Mouse (Mus musculus) embryonic facial prominence, embryonic 11.5 days (tissue): ENCODE data around the gene Nol3. TPM values are rescaled to one million over a fixed set of nuclear protein-coding genes. Genes with fewer than 3 reads are reported as not detected.

Source experiments
- ATAC-seq: fragments of 200-750 bp; cut with Nextera tagmentation; replicated peaks from 2 replicates; pipeline ENCODE4 v1.8.0; 2017; ENCODE audit warnings: low read depth; ENCODE audit not compliant: insufficient number of reproducible peaks, low FRiP score, low TSS enrichment
- DNase-seq: peaks from one replicate; pipeline ENCODE4 v3.0.0-alpha.2; 2015; ENCODE audit warnings: low spot score
- H3K27ac ChIP-seq: fragments of 300-500 bp; sonication (generic); replicated peaks from 2 replicates; pipeline ENCODE4 v1.5.1; 2014; ENCODE audit warnings: mild to moderate bottlenecking, low read depth, low read length, control low read depth
- H3K27me3 ChIP-seq: fragments of 300-500 bp; sonication (generic); 2 replicates; pipeline ENCODE4 v1.6.1; 2014; ENCODE audit warnings: mild to moderate bottlenecking, low read length, moderate library complexity, mixed read lengths; ENCODE audit not compliant: control insufficient read depth, insufficient read depth
- H3K36me3 ChIP-seq: fragments of 300-500 bp; sonication (generic); replicated peaks from 2 replicates; pipeline ENCODE4 v1.6.1; 2014; ENCODE audit warnings: low read depth, mild to moderate bottlenecking, low read length, moderate library complexity, mixed read lengths; ENCODE audit not compliant: control insufficient read depth, insufficient read depth
- H3K4me1 ChIP-seq: fragments of 300-500 bp; sonication (generic); 2 replicates; pipeline ENCODE4 v1.6.1; 2014; ENCODE audit warnings: low read length, mixed read lengths; ENCODE audit not compliant: control insufficient read depth, insufficient read depth
- H3K4me2 ChIP-seq: fragments of 300-500 bp; sonication (generic); 2 replicates; pipeline ENCODE4 v1.6.1; 2014; ENCODE audit warnings: low read depth, mild to moderate bottlenecking, control low read depth, low read length, moderate library complexity
- H3K4me3 ChIP-seq: fragments of 300-500 bp; sonication (generic); 2 replicates; pipeline ENCODE4 v1.5.1; 2014; ENCODE audit warnings: low read depth, low read length, control low read depth
- H3K9ac ChIP-seq: fragments of 300-500 bp; sonication (generic); replicated peaks from 2 replicates; pipeline ENCODE4 v1.6.1; 2014; ENCODE audit warnings: mild to moderate bottlenecking, control low read depth, low read length
- H3K9me3 ChIP-seq: fragments of 300-500 bp; sonication (generic); replicated peaks from 2 replicates; pipeline ENCODE4 v1.6.1; 2016; ENCODE audit warnings: mild to moderate bottlenecking, low read length, inconsistent platforms, mixed read lengths; ENCODE audit not compliant: control insufficient read depth
- WGBS: fragments of 180-500 bp; shearing (Covaris S2); extraction: QIAGEN DNeasy Blood & Tissue Kit; methylation state at CpG from one replicate; pipeline ENCODE4 v1.1.7; 2014; 5-methylcytosine and 5-hydroxymethylcytosine counted together
- polyA plus RNA-seq: library from polyadenylated mRNA; unstranded; fragments of >200 nt; fragmentation: Nextera tagmentation; extraction: Ambion mirVana; gene quantifications from 2 replicates; pipeline ENCODE4 v1.2.1, GENCODE M21; 2014

Nol3 gene
- polyA plus RNA-seq, 1 experiment from 2014 or later, result 0.84 TPM

DNA sequence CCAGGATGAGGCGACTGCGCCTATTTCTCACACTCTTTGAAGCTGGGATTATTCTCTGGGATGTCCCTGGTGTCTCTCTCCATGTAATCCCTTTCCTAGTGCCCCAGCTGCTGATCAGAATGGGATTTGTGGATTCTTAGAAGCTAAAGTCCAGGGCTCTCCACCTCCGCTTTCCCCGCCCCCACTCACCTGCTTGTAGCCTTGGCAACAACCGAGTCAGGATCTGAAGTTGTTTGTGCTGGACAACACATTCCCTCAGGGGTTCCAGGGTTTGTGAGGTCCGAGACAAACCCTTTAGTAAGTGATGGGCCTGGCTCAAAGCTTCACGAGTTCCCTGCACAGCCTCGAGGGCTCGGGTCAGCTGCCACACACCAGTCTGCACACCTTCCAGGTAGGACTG, 18.8 kb downstream of the Nol3 start:
- H3K4me3 ChIP-seq, result no peak overlapping the region
- H3K27me3 ChIP-seq, result peaks cover 11% of the 10 kb centered on the region
- no peak for DNase-seq
- H3K4me2 ChIP-seq, result no peak overlapping the region
- H3K4me1 ChIP-seq, result peaks cover 9% of the 10 kb centered on the region
- no peaks in the 10 kb centered on the region for H3K36me3 ChIP-seq
- no peak overlapping the region for H3K9ac ChIP-seq
- no peaks in the 10 kb centered on the region for H3K9me3 ChIP-seq
- WGBS, result 56% methylated on average over 9 of the region's 9 CpGs
- no peak overlapping the region for H3K27ac ChIP-seq
- no peak for ATAC-seq

DNA sequence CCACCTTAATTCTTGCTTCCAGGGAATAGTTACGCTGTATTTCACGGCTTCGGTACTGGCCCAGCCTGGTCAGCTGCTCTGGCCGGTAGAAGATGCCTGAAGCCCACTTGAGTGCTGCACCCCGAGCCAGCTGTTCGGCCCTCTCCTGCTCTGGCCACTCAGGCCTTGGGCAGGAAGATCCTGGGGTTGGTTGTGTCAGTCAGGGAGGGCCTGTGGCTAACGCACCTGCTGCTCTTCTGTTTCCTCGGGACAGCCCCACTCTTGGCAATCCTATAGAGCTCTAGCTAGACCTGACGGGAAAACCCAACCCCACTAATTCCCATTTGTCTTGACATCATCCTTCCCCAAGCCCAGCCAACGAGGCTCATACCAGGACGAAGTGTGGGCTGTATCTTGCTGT, 19.3 kb downstream of the Nol3 start:
- H3K27ac ChIP-seq, result no peak overlapping the region
- WGBS, result 68% methylated on average over 11 of the region's 11 CpGs
- peaks cover 6% of the 10 kb centered on the region for H3K27me3 ChIP-seq
- H3K36me3 ChIP-seq, result no peaks in the 10 kb centered on the region; the same call in 1 of the 2 replicates
- peaks cover 5% of the 10 kb centered on the region for H3K4me1 ChIP-seq
- H3K4me2 ChIP-seq, result no peak overlapping the region
- no peak overlapping the region for H3K9ac ChIP-seq
- DNase-seq (no peak), ATAC-seq (no peak)
- H3K9me3 ChIP-seq, result no peaks in the 10 kb centered on the region
- no peak overlapping the region for H3K4me3 ChIP-seq

GRCm38 (mm10) chr8:105295895-105296573, 20.1 kb downstream of the Nol3 start, which contains the start of gene Exoc3l:
Gene Exoc3l, minus strand, starts transcription at chr8:105296101.
- no peaks in the 10 kb centered on the region; the same call in 1 of the 2 replicates for H3K36me3 ChIP-seq
- DNase-seq (no peak), ATAC-seq (no peak)
- no peak within 1 kb of the TSS; the same call in 1 of the 2 replicates for H3K27ac ChIP-seq
- H3K9ac ChIP-seq, result peak within 1 kb of the TSS; percentile 92
- no peak within 1 kb of the TSS for H3K4me3 ChIP-seq
- H3K4me1 ChIP-seq, result peaks cover 5% of the 10 kb centered on the region
- H3K27me3 ChIP-seq, result no peaks in the 10 kb centered on the region
- WGBS, result 63% methylated on average over 11 of the region's 11 CpGs
- H3K4me2 ChIP-seq, result peak within 1 kb of the TSS; percentile 86; the same call in 1 of the 2 replicates
- H3K9me3 ChIP-seq, result no peaks in the 10 kb centered on the region

GRCm38 (mm10) chr8:105297511-105298192, 21.7 kb downstream of the Nol3 start, which contains the start of gene E2f4:
Gene E2f4, plus strand, starts transcription at chr8:105297663.
- Histone ChIP-seq H3K9me3 (no peaks in the 10 kb centered on the region), H3K4me1 (peaks cover 5% of the 10 kb centered on the region), H3K4me2 (peak within 1 kb of the TSS; percentile 86), H3K9ac (peak within 1 kb of the TSS; percentile 92), H3K4me3 (peak within 1 kb of the TSS; percentile 98), H3K36me3 (peaks cover 5% of the 10 kb centered on the region; the same call in 1 of the 2 replicates), H3K27ac (peak within 1 kb of the TSS; percentile 41), H3K27me3 (no peaks in the 10 kb centered on the region)
- WGBS, result under 1% methylated on average over 58 of the region's 58 CpGs
- peak; percentile 98 for DNase-seq
- ATAC-seq, result peak; percentile 75

DNA sequence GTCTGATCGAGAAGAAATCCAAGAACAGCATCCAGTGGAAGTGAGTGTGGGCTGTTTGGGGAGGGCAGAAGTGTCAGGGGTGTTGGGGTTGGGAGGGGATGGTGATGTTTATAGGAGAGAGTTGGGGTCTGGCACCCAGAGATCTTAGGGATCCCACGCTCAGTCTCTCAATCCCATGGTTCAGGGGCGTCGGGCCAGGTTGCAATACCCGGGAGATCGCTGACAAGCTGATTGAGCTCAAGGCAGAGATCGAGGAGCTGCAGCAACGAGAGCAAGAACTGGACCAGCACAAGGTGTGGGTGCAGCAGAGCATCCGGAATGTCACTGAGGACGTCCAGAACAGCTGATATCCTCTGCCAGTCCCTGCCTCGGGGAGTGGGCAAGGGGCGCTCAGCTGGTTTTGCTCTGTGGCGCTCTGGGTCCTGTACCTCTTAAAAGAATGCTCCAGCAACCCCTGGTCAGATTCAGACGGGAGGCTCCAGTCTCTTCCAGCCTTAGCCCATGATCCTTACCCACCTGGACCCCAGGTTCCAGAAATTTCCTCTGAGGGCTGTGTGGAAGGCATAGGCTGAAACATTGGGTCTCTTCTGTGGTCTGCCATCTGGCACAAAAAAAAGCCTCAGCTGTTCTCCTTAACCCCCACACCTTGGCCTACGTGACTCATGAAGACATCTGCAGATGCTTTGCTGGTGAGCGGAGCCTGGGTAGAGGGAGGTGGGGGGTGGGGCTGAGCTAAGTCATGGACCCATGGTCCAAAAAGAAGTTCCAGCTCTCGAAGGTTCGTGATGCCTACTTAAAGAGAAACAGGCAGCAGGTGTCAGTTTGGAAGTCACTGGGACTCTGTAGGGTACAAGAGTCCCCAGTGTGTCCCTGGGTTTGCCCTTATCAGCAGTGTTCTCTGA, 22.7 kb downstream of the Nol3 start:
- Histone ChIP-seq H3K4me2 (peak overlapping the region; percentile 86), H3K27ac (no peak overlapping the region), H3K9ac (peak overlapping the region; percentile 92), H3K4me3 (peak overlapping the region; percentile 98), H3K9me3 (no peaks in the 10 kb centered on the region), H3K27me3 (no peaks in the 10 kb centered on the region), H3K36me3 (peaks cover 7% of the 10 kb centered on the region; the same call in 1 of the 2 replicates), H3K4me1 (peaks cover 5% of the 10 kb centered on the region)
- ATAC-seq (no peak), DNase-seq (no peak)
- 61% methylated on average over 18 of the region's 18 CpGs for WGBS

DNA sequence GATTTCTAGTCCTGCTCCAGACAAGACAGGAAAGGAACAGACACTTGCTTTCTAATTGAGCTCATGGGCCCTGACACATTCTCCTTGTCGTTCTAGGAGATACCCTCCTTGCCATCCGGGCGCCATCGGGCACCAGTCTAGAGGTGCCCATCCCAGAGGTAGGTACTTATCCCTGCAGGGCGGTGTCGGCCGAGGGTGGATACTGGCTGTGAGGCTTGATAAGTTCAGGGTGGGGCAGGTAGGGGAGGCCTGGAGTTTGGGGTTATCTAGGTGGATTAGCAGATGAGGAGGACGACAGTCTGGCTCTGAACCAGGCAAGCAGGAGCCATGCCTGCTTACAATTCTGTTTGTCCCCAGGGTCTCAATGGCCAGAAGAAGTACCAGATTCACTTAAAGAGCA, 24.0 kb downstream of the Nol3 start:
- Histone ChIP-seq H3K4me3 (no peak overlapping the region), H3K9ac (no peak overlapping the region), H3K4me2 (no peak overlapping the region), H3K27me3 (no peaks in the 10 kb centered on the region), H3K9me3 (no peaks in the 10 kb centered on the region), H3K36me3 (peaks cover 7% of the 10 kb centered on the region; the same call in 1 of the 2 replicates), H3K4me1 (peaks cover 5% of the 10 kb centered on the region), H3K27ac (no peak overlapping the region)
- 95% methylated on average over 8 of the region's 8 CpGs for whole genome bisulfite sequencing
- ATAC-seq (no peak), DNase-seq (no peak)

DNA sequence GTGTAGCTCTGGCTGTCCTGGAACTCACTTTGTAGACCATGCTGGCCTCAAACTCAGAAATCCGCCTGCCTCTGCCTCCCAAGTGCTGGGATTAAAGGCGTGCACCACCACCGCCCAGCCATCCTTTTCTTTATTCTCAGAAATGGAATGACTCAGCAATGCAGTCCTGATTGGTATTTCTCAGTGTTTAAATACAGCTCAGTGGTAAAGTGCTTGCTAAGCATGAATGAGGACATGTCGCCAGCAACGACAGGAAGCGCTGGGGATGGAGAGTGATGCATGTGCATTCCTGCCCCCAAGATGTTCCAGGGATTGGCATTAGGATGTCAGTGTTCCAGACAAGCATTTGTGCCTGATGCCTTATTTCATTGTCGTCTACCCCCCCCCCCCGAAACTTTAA, 27.5 kb downstream of the Nol3 start:
- no peak overlapping the region for H3K27ac ChIP-seq
- no peaks in the 10 kb centered on the region for H3K9me3 ChIP-seq
- H3K4me3 ChIP-seq, result no peak overlapping the region
- 91% methylated on average over 8 of the region's 8 CpGs for WGBS
- no peaks in the 10 kb centered on the region for H3K27me3 ChIP-seq
- H3K4me1 ChIP-seq, result peaks cover 10% of the 10 kb centered on the region
- DNase-seq, result no peak
- H3K4me2 ChIP-seq, result no peak overlapping the region
- no peak overlapping the region for H3K9ac ChIP-seq
- no peak for ATAC-seq
- H3K36me3 ChIP-seq, result peaks cover 7% of the 10 kb centered on the region; the same call in 1 of the 2 replicates
